Mouse (Mus musculus) lung, adult 2 months (tissue): ENCODE measurements around the gene Fn3krp. TPM values are rescaled to one million over a fixed set of nuclear protein-coding genes. Genes with fewer than 3 reads are reported as not detected.

Experiments
- DNase-seq: peaks from one replicate; pipeline ENCODE4 v3.0.0; 2022
- H3K4me1 ChIP-seq: fragments of 200-500 bp; 2 replicates; pipeline ENCODE4 v1.6.1; 2011; ENCODE audit warnings: low read length; ENCODE audit not compliant: control insufficient read depth, insufficient read depth
- H3K4me3 ChIP-seq: fragments of 200-500 bp; replicated peaks from 2 replicates; pipeline ENCODE3; 2011; ENCODE audit warnings: low read depth, mild to moderate bottlenecking, control low read depth, low read length; ENCODE audit errors: extremely low read depth
- CTCF ChIP-seq: fragments of 200-500 bp; IDR thresholded peaks from 2 replicates; pipeline ENCODE4 v1.5.1; 2011; ENCODE audit warnings: mild to moderate bottlenecking, low read length, control low read depth; ENCODE audit not compliant: insufficient read depth
- POLR2A ChIP-seq: fragments of 200-500 bp; IDR thresholded peaks from 2 replicates; pipeline ENCODE4 v1.6.1; 2011; ENCODE audit warnings: low read depth, mild to moderate bottlenecking, control low read depth, low read length, borderline replicate concordance; ENCODE audit errors: extremely low read depth
- WGBS: fragments of 180-500 bp; shearing (Covaris S2); methylation state at CpG from one replicate; pipeline ENCODE4 v1.1.7; 2018; 5-methylcytosine and 5-hydroxymethylcytosine counted together
- polyA plus RNA-seq: library from polyadenylated mRNA; depleted of rRNA; stranded (reverse); fragments of >200 nt; gene quantifications from 2 replicates; pipeline ENCODE4 v1.2.3, GENCODE M21; 2012; rRNA removed

Fn3krp gene
- polyA plus RNA-seq, 1 experiment = 9.0 TPM

- TF ChIP-seq CTCF (no peak), POLR2A (no peak)
- DNase-seq = no peak
- no peaks in the 10 kb centered on the region for H3K4me1 ChIP-seq
- WGBS = 79% methylated on average over 4 of the region's 4 CpGs
- no peak overlapping the region for H3K4me3 ChIP-seq
Observed at GRCm38 (mm10) chr11:121441653-121442052, 20.5 kb downstream of the Fn3krp start.

GRCm38 (mm10) chr11:121442076-121442475, 20.9 kb downstream of the Fn3krp start:
- TF ChIP-seq POLR2A (no peak), CTCF (no peak)
- Histone ChIP-seq H3K4me1 (no peaks in the 10 kb centered on the region), H3K4me3 (no peak overlapping the region)
- DNase-seq = no peak
- 43% methylated on average over 2 of the region's 2 CpGs for WGBS

GRCm38 (mm10) chr11:121451216-121451726, 30.1 kb downstream of the Fn3krp start:
- no peak for DNase-seq
- TF ChIP-seq CTCF (no peak), POLR2A (no peak)
- Histone ChIP-seq H3K4me3 (peak overlapping the region; percentile 69), H3K4me1 (peaks cover 5% of the 10 kb centered on the region)
- 31% methylated on average over 9 of the region's 9 CpGs for WGBS

GRCm38 (mm10) chr11:121451753-121452635, 30.8 kb downstream of the Fn3krp start, which contains the start of gene Tbcd:
Tbcd (plus strand) TSS chr11:121451949.
- DNase-seq = peak; percentile 93
- Histone ChIP-seq H3K4me1 (peaks cover 5% of the 10 kb centered on the region), H3K4me3 (peak within 1 kb of the TSS; percentile 69)
- WGBS = under 1% methylated on average over 58 of the region's 58 CpGs
- no peak for TF ChIP-seq CTCF
- TF ChIP-seq POLR2A = no peak; the same call in 1 of the 2 replicates

- Histone ChIP-seq H3K4me3 (no peak overlapping the region), H3K4me1 (no peaks in the 10 kb centered on the region; the same call in 1 of the 2 replicates)
- TF ChIP-seq CTCF (0 out of 2 replicates have a peak, but pooled peaks have one; percentile 17), POLR2A (no peak)
- DNase-seq = no peak
- 94% methylated on average over 3 of the region's 3 CpGs for WGBS
Observed at GRCm38 (mm10) chr11:121457874-121458273, 36.7 kb downstream of the Fn3krp start.

GRCm38 (mm10) chr11:121467408-121467807, 46.2 kb downstream of the Fn3krp start:
- no peak overlapping the region for H3K4me3 ChIP-seq
- no peak for DNase-seq
- no peak for TF ChIP-seq POLR2A
- no peak for TF ChIP-seq CTCF
- WGBS = 92% methylated on average over 6 of the region's 6 CpGs
- no peaks in the 10 kb centered on the region for H3K4me1 ChIP-seq

GRCm38 (mm10) chr11:121474831-121475230, 53.6 kb downstream of the Fn3krp start:
- no peak for TF ChIP-seq POLR2A
- no peak for TF ChIP-seq CTCF
- no peak overlapping the region for H3K4me3 ChIP-seq
- no peaks in the 10 kb centered on the region for H3K4me1 ChIP-seq
- no peak for DNase-seq
- 73% methylated on average over 3 of the region's 3 CpGs for WGBS

GRCm38 (mm10) chr11:121475699-121476415, 54.7 kb downstream of the Fn3krp start:
- no peak overlapping the region for H3K4me3 ChIP-seq
- DNase-seq = peak; percentile 58
- 29% methylated on average over 9 of the region's 9 CpGs for WGBS
- no peaks in the 10 kb centered on the region for H3K4me1 ChIP-seq
- TF ChIP-seq CTCF (peak; percentile 94), POLR2A (no peak)

GRCm38 (mm10) chr11:121479476-121480203, 58.4 kb downstream of the Fn3krp start:
- TF ChIP-seq POLR2A = no peak
- no peak for TF ChIP-seq CTCF
- no peaks in the 10 kb centered on the region for H3K4me1 ChIP-seq
- no peak for DNase-seq
- 86% methylated on average over 15 of the region's 15 CpGs for WGBS
- no peak overlapping the region for H3K4me3 ChIP-seq

Other genes with a start within 250 kb of the Fn3krp start
- gene Hexdc, start 217.0 kb upstream of the Fn3krp start, polyA plus RNA-seq = 13.4 and 13.9 TPM in 2 replicates
- gene Ogfod3, start 216.7 kb upstream of the Fn3krp start, polyA plus RNA-seq = 11.5 and 14.1 TPM in 2 replicates
- gene Cybc1, start 192.1 kb upstream of the Fn3krp start, polyA plus RNA-seq = 23.7 and 25.3 TPM in 2 replicates
- gene Narf, start 184.1 kb upstream of the Fn3krp start, polyA plus RNA-seq = 16.6 and 21.5 TPM in 2 replicates
- gene Foxk2, start 161.4 kb upstream of the Fn3krp start, polyA plus RNA-seq = 30.3 and 34.2 TPM in 2 replicates
- 41.5 and 45.3 TPM in 2 replicates for gene Wdr45b, start 67.0 kb upstream of the Fn3krp start, polyA plus RNA-seq
- gene Rab40b, start 33.1 kb upstream of the Fn3krp start, polyA plus RNA-seq = 2.4 and 2.7 TPM in 2 replicates
- 1.7 and 3.3 TPM in 2 replicates for gene Fn3k, start 13.5 kb downstream of the Fn3krp start, polyA plus RNA-seq
- 39.0 and 51.3 TPM in 2 replicates for gene Tbcd, start 30.5 kb downstream of the Fn3krp start, polyA plus RNA-seq
- 1.3 and 5.6 TPM in 2 replicates for gene Zfp750, start 97.9 kb downstream of the Fn3krp start, polyA plus RNA-seq